Comparison of ENCODE assay signal across 8 mouse cellular contexts in the genomic region with DNA sequence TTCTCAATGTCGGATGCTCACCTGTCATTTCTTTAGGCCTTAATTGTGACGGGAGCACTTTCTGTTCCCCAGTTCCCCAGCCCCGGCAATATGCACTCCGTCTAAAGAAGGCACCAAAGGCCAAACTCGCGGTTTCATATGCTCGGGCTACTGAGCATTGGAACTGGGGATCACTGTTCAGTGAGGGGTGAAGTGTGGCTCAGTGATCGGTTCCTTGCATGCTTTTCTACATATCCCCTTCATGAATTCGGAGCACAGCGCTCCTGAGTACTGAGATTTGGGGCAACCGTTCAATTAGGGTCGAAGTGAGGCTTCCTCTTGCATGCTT. TPM values are rescaled to one million over a fixed set of nuclear protein-coding genes. Genes with fewer than 3 reads are reported as not detected.
DNase-seq lines count a peak whose midpoint lies in the region; ATAC-seq lines count a peak whose summit lies in the region.

No protein-coding gene starts in this region.

- no peak overlapping the region for H3K27ac ChIP-seq in forebrain, embryonic 14.5 days (ENCODE audit: low read depth, low read length)
- no peak overlapping the region for H3K27ac ChIP-seq in liver, embryonic 15.5 days (replicated peaks)

- H3K4me3 ChIP-seq in forebrain, embryonic 14.5 days (ENCODE audit: low read depth, low read length) = peak overlapping the region; percentile 85
- H3K4me3 ChIP-seq in liver, embryonic 15.5 days (replicated peaks) = peak overlapping the region; percentile 65

- H3K27me3 ChIP-seq in forebrain, embryonic 14.5 days (replicated peaks; ENCODE audit: control insufficient read depth, insufficient read depth, low read length) = no peaks in the 10 kb centered on the region
- H3K27me3 ChIP-seq in liver, embryonic 15.5 days = peaks cover 60% of the 10 kb centered on the region

- no peaks in the 10 kb centered on the region for H3K36me3 ChIP-seq in forebrain, embryonic 14.5 days (ENCODE audit: control insufficient read depth, insufficient read depth, low read length)
- H3K36me3 ChIP-seq in liver, embryonic 15.5 days (replicated peaks) = no peaks in the 10 kb centered on the region

- no peak for DNase-seq in frontal cortex, adult 2 months (ENCODE audit: extremely low spot score in 1 of 2, low spot score in 1 of 2)
- peak; percentile 42 for DNase-seq in 416B (ENCODE audit: low read depth)
- no peak for DNase-seq in forebrain, embryonic 14.5 days (ENCODE audit: low spot score)
- DNase-seq in layer of hippocampus, adult 11-12 months (ENCODE audit: low spot score) = no peak
- no peak for DNase-seq in ovary, adult 18-20 months (ENCODE audit: low spot score)
- DNase-seq in adrenal gland, postnatal 10 days = no peak

- peak overlapping the region; percentile 81 for H3K4me2 ChIP-seq in forebrain, embryonic 14.5 days (ENCODE audit: low read length)
- H3K4me2 ChIP-seq in liver, embryonic 15.5 days = peak overlapping the region; percentile 72

- ATAC-seq in frontal cortex, adult (ENCODE audit: low TSS enrichment) = peak; percentile 32
- ATAC-seq in forebrain, embryonic 14.5 days = peak; percentile 41
- ATAC-seq in liver, embryonic 15.5 days (ENCODE audit: insufficient read depth) = no peak

- 15% methylated on average over 12 of the region's 12 CpGs for WGBS in forebrain, embryonic 14.5 days
- 14% methylated on average over 12 of the region's 12 CpGs for WGBS in liver, embryonic 15.5 days (ENCODE audit: insufficient replicate concordance)

- peaks cover 6% of the 10 kb centered on the region; the same call in 1 of the 2 replicates for H3K4me1 ChIP-seq in forebrain, embryonic 14.5 days (ENCODE audit: control insufficient read depth, insufficient read depth, low read length)
- peaks cover 12% of the 10 kb centered on the region for H3K4me1 ChIP-seq in liver, embryonic 15.5 days (replicated peaks)

- H3K9me3 ChIP-seq in forebrain, embryonic 14.5 days (replicated peaks; ENCODE audit: control insufficient read depth, low read length) = no peaks in the 10 kb centered on the region
- H3K9me3 ChIP-seq in liver, embryonic 15.5 days (replicated peaks) = no peaks in the 10 kb centered on the region

- peak overlapping the region; percentile 88 for H3K9ac ChIP-seq in forebrain, embryonic 14.5 days (ENCODE audit: low read length)
- H3K9ac ChIP-seq in liver, embryonic 15.5 days = no peak overlapping the region

RNA-seq across cellular contexts. Expression of a gene that starts 0.3 kb away (rescaled TPM):
- 42.5 and 44.2 TPM in 2 replicates for polyA plus RNA-seq in frontal cortex, adult 2 months (2012; rRNA removed)
- polyA plus RNA-seq in forebrain, embryonic 14.5 days (2014; fragmentation: Nextera tagmentation; extraction: Ambion mirVana) = 7.5 and 8.0 TPM in 2 replicates
- 3.5 and 4.0 TPM in 2 replicates for polyA plus RNA-seq in liver, embryonic 15.5 days (2015; fragmentation: Nextera tagmentation; extraction: Ambion mirVana)
- total RNA-seq in adrenal gland, postnatal 10 days (2021) = 10 to 100 TPM; 16.6 to 19.7 TPM

RNA-seq across cellular contexts. Expression of a gene that starts 5.1 kb away (rescaled TPM):
- polyA plus RNA-seq in frontal cortex, adult 2 months (2012; rRNA removed) = 18.5 and 18.6 TPM in 2 replicates
- 0.67 and 0.99 TPM in 2 replicates for polyA plus RNA-seq in forebrain, embryonic 14.5 days (2014; fragmentation: Nextera tagmentation; extraction: Ambion mirVana)
- polyA plus RNA-seq in liver, embryonic 15.5 days (2015; fragmentation: Nextera tagmentation; extraction: Ambion mirVana) = 11.7 and 17.2 TPM in 2 replicates
- 10 to 100 TPM in 1 of 2 experiments, 1 to 10 TPM in 1; 7.2 to 14.2 TPM for total RNA-seq in adrenal gland, postnatal 10 days (2021)
